Mouse (Mus musculus) bone marrow macrophage, adult 2 months (primary cell): ENCODE data around the gene Il17ra.

ENCODE experiments used
- CTCF ChIP-seq: IDR thresholded peaks from 2 replicates; pipeline ENCODE4 v1.5.1; 2012; ENCODE audit warnings: low read depth, mild to moderate bottlenecking, low read length, moderate library complexity
- POLR2A ChIP-seq: IDR thresholded peaks from 2 replicates; pipeline ENCODE4 v1.6.1; 2012; ENCODE audit warnings: mild to moderate bottlenecking, low read depth, low read length, borderline replicate concordance

DNA sequence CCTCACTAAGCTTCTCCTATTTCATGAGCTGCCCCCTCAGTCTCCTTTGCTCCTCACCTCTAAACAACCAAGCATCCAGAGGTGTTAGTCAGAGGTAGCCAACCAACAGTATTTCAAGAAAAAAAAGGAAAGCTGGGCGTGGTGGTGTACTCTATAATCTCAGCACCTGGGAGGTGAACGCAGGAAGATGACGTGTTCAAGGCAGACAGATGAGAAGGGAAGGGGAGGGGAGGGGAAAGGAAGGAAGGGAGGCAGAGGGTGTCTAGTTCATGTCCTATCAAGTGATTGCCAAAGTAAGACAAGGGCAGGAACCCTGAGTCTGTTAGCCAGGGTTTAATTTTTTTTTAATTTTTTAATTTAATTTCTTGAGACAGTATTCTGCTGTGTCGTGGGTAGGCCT is 45.6 kb downstream of the Il17ra start:
- no peak for TF ChIP-seq CTCF
- TF ChIP-seq POLR2A, result no peak
